Mouse (Mus musculus): ENCODE measurements around the gene Sec14l1. TPM values are rescaled to one million over a fixed set of nuclear protein-coding genes. Genes with fewer than 3 reads are reported as not detected.
"Not testable (repeated sequence)": the region's sequence is repeated elsewhere in the genome, so short reads cannot be mapped to it uniquely, and the experiment has no call there.

Gene Sec14l1
- polyA plus RNA-seq, 1 experiment: 123 TPM

GRCm38 (mm10) chr11:117077902-117078301, 37.1 kb upstream of the Sec14l1 start:
- WGBS: 75% methylated on average over 8 of the region's 8 CpGs
- TF ChIP-seq POLR2A (IDR thresholded peaks at IDR 0.05; ENCODE audit: borderline replicate concordance, extremely low read depth, low read depth, low read length) (no peak), CTCF (IDR thresholded peaks at IDR 0.05; ENCODE audit: insufficient read depth, low read length) (no peak)
- no peak for DNase-seq
- Histone ChIP-seq H3K4me1 (ENCODE audit: control insufficient read depth, insufficient read depth, low read length) (peaks cover 23% of the 10 kb centered on the region), H3K4me3 (replicated peaks; ENCODE audit: extremely low read depth, low read depth, low read length) (no peak overlapping the region)

GRCm38 (mm10) chr11:117078637-117079240, 36.2 kb upstream of the Sec14l1 start:
- TF ChIP-seq POLR2A (IDR thresholded peaks at IDR 0.05; ENCODE audit: borderline replicate concordance, extremely low read depth, low read depth, low read length): no peak
- TF ChIP-seq CTCF (IDR thresholded peaks at IDR 0.05; ENCODE audit: insufficient read depth, low read length): no peak
- DNase-seq: no peak
- H3K4me1 ChIP-seq (ENCODE audit: control insufficient read depth, insufficient read depth, low read length): peaks cover 27% of the 10 kb centered on the region
- H3K4me3 ChIP-seq (replicated peaks; ENCODE audit: extremely low read depth, low read depth, low read length): no peak overlapping the region
- WGBS: 86% methylated on average over 12 of the region's 12 CpGs

DNA sequence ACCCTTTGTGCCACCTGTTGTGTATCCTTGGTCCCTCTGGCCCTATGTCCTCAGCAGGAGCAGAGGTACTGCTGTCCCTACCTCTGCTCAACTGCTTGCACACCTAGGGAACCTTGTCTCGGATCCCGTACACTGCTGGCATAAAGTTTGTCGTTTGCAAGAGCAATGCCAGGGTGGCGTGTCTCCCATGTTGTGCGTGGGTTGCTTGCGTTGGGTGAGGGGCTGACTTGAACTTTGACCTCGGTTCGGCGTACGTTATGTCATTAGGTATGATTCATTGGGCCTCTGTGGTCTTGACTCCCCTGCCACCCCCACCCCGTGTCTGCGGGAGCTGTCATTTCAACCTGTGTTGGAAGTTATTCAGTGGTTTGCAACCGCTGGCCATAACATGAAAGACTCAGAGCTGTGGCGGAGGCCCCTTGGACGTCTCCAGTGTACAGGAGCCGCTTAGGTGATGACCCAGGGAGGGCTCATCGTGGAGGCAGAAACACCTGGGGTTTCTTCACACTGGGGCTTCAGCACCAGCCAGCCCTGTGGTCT, 35.2 kb upstream of the Sec14l1 start:
- WGBS: 85% methylated on average over 17 of the region's 17 CpGs
- H3K4me1 ChIP-seq (ENCODE audit: control insufficient read depth, insufficient read depth, low read length): peaks cover 27% of the 10 kb centered on the region
- H3K4me3 ChIP-seq (replicated peaks; ENCODE audit: extremely low read depth, low read depth, low read length): no peak overlapping the region
- DNase-seq: no peak
- TF ChIP-seq POLR2A (IDR thresholded peaks at IDR 0.05; ENCODE audit: borderline replicate concordance, extremely low read depth, low read depth, low read length): no peak
- no peak for TF ChIP-seq CTCF (IDR thresholded peaks at IDR 0.05; ENCODE audit: insufficient read depth, low read length)

GRCm38 (mm10) chr11:117080209-117080608, 34.8 kb upstream of the Sec14l1 start:
- 87% methylated on average over 11 of the region's 11 CpGs for WGBS
- no peak for DNase-seq
- TF ChIP-seq CTCF (IDR thresholded peaks at IDR 0.05; ENCODE audit: insufficient read depth, low read length) (no peak), POLR2A (IDR thresholded peaks at IDR 0.05; ENCODE audit: borderline replicate concordance, extremely low read depth, low read depth, low read length) (no peak)

GRCm38 (mm10) chr11:117081165-117082064, 33.6 kb upstream of the Sec14l1 start:
- H3K4me1 ChIP-seq (ENCODE audit: control insufficient read depth, insufficient read depth, low read length): peaks cover 23% of the 10 kb centered on the region
- 18% methylated on average over 16 of the region's 16 CpGs for WGBS
- no peak overlapping the region for H3K4me3 ChIP-seq (replicated peaks; ENCODE audit: extremely low read depth, low read depth, low read length)
- no peak for TF ChIP-seq POLR2A (IDR thresholded peaks at IDR 0.05; ENCODE audit: borderline replicate concordance, extremely low read depth, low read depth, low read length)
- TF ChIP-seq CTCF (IDR thresholded peaks at IDR 0.05; ENCODE audit: insufficient read depth, low read length): peak; percentile 46; the same call in 1 of the 2 replicates
- peak; percentile 72 for DNase-seq

More at GRCm38 (mm10) chr11:117080209-117080608, 34.8 kb upstream of the Sec14l1 start:
- Histone ChIP-seq H3K4me1 (ENCODE audit: control insufficient read depth, insufficient read depth, low read length) (peaks cover 27% of the 10 kb centered on the region), H3K4me3 (replicated peaks; ENCODE audit: extremely low read depth, low read depth, low read length) (no peak overlapping the region)

DNA sequence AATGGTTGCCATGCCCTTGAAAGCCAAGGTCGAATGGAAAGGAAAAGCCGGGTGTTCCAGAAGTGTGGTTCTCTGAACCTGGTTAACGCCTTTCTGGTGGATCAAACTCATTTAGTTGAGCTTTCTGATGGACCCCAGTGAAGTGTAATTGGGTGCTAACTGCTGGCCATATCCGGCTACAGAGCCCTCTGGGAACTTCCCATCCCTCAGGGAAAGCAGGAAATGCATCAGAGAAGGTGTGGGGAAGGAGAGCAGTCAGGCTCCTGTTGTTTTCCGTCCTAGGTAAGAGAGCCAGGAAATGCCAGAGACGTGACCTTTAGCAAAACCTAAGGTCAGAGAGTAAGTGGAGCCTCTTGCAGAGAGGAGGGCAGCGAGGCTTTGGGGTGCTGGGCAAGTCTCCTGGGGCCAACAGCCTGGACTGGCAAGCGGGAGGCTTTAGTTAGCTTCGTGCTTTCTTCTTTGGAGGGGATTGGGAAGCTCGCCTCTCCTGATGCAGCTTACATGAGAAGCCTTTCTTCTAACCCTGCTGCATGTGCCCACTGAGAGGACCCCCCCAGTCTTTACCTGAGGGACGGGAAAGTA, 32.5 kb upstream of the Sec14l1 start:
- WGBS: 53% methylated on average over 11 of the region's 11 CpGs
- no peak for DNase-seq
- Histone ChIP-seq H3K4me3 (replicated peaks; ENCODE audit: extremely low read depth, low read depth, low read length) (no peak overlapping the region), H3K4me1 (ENCODE audit: control insufficient read depth, insufficient read depth, low read length) (peaks cover 25% of the 10 kb centered on the region)
- no peak for TF ChIP-seq CTCF (IDR thresholded peaks at IDR 0.05; ENCODE audit: insufficient read depth, low read length)
- no peak for TF ChIP-seq POLR2A (IDR thresholded peaks at IDR 0.05; ENCODE audit: borderline replicate concordance, extremely low read depth, low read depth, low read length)

DNA sequence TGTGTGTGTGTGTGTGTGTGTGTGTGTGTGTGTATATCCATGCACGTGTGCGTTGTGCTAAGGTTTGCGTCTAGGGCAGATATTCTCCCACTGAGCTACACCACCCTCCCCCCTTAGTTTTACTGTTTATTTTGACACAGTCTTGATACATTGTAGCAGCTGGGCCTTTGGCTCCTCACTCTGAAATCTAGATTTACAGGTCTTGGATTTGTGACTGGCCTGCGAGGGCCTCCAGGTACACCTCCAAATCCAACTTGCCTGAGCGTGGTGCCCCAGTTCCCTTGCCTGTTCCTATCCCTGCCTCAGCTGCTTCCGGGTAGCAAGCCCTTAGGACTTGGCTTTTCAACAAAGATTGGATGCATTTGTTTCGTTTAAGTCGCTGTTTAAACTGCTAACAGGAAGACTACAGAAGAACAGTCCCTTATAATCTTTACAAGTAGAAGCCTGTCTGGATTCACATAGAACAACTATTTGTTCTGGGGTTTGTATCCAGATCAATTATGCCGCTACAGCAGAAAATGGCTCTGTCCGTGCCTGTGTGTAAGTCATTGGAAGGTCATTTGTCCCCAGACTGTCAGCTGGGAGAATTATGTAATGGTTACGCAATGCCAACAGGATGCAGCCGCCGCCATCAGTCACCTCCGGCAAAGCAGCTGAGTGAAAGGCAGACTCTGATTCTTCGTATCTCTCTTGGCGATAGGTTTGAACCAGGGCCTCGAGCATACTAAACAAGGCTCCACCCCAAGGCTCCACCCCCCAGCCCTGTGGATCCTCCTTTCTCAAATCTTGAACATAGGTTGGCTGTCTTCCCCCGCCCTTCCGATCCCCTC, 31.7 kb upstream of the Sec14l1 start:
- TF ChIP-seq CTCF (IDR thresholded peaks at IDR 0.05; ENCODE audit: insufficient read depth, low read length) (no peak), POLR2A (IDR thresholded peaks at IDR 0.05; ENCODE audit: borderline replicate concordance, extremely low read depth, low read depth, low read length) (no peak)
- 39% methylated on average over 19 of the region's 19 CpGs for WGBS
- Histone ChIP-seq H3K4me3 (replicated peaks; ENCODE audit: extremely low read depth, low read depth, low read length) (no peak overlapping the region), H3K4me1 (ENCODE audit: control insufficient read depth, insufficient read depth, low read length) (peaks cover 21% of the 10 kb centered on the region)
- DNase-seq: peak; percentile 38

- peaks cover 21% of the 10 kb centered on the region for H3K4me1 ChIP-seq (ENCODE audit: control insufficient read depth, insufficient read depth, low read length)
- not testable (repeated sequence) for DNase-seq; H3K4me3 ChIP-seq (replicated peaks; ENCODE audit: extremely low read depth, low read depth, low read length)
- 83% methylated on average over 3 of the region's 3 CpGs for WGBS
Observed at GRCm38 (mm10) chr11:117083882-117084260, 31.1 kb upstream of the Sec14l1 start.

- peaks cover 22% of the 10 kb centered on the region for H3K4me1 ChIP-seq (ENCODE audit: control insufficient read depth, insufficient read depth, low read length)
- DNase-seq: no peak
- H3K4me3 ChIP-seq (replicated peaks; ENCODE audit: extremely low read depth, low read depth, low read length): no peak overlapping the region
- TF ChIP-seq POLR2A (IDR thresholded peaks at IDR 0.05; ENCODE audit: borderline replicate concordance, extremely low read depth, low read depth, low read length) (no peak), CTCF (IDR thresholded peaks at IDR 0.05; ENCODE audit: insufficient read depth, low read length) (no peak)
- 87% methylated on average over 10 of the region's 10 CpGs for WGBS
Observed at GRCm38 (mm10) chr11:117086215-117086614, 28.8 kb upstream of the Sec14l1 start.

All from lung, adult 2 months (tissue).